Mouse (Mus musculus): ENCODE results near the gene Slc1a6. TPM values are rescaled to one million over a fixed set of nuclear protein-coding genes. Genes with fewer than 3 reads are reported as not detected.
"Not testable (repeated sequence)": the region's sequence is repeated elsewhere in the genome, so short reads cannot be mapped to it uniquely, and the experiment has no call there.

Slc1a6 gene
- polyA plus RNA-seq, 1 experiment, result not detected

GRCm38 (mm10) chr10:78765570-78765969, 14.7 kb upstream of the Slc1a6 start:
- no peaks in the 10 kb centered on the region for H3K27me3 ChIP-seq (replicated peaks)
- H3K4me3 ChIP-seq (replicated peaks), result no peak overlapping the region
- no peaks in the 10 kb centered on the region for H3K4me1 ChIP-seq
- peaks cover 5% of the 10 kb centered on the region; the same call in 1 of the 2 replicates for H3K9me3 ChIP-seq
- no peak for TF ChIP-seq FLI1 (IDR thresholded peaks at IDR 0.05; ENCODE audit: low read length)
- no peak for TF ChIP-seq GATA1 (IDR thresholded peaks at IDR 0.05; ENCODE audit: borderline replicate concordance, low read length)
- no peaks in the 10 kb centered on the region for H3K36me3 ChIP-seq (replicated peaks; ENCODE audit: low read length)

- no peak for TF ChIP-seq GATA1 (IDR thresholded peaks at IDR 0.05; ENCODE audit: borderline replicate concordance, low read length)
- no peak for TF ChIP-seq FLI1 (IDR thresholded peaks at IDR 0.05; ENCODE audit: low read length)
- H3K4me1 ChIP-seq, result peaks cover 12% of the 10 kb centered on the region
- H3K27me3 ChIP-seq (replicated peaks), result peaks cover 24% of the 10 kb centered on the region
- H3K36me3 ChIP-seq (replicated peaks; ENCODE audit: low read length), result no peaks in the 10 kb centered on the region
- no peaks in the 10 kb centered on the region; the same call in none of the 2 replicates for H3K9me3 ChIP-seq
- no peak overlapping the region for H3K4me3 ChIP-seq (replicated peaks)
Observed at GRCm38 (mm10) chr10:78775830-78776229, 4.5 kb upstream of the Slc1a6 start.

- no peaks in the 10 kb centered on the region; the same call in none of the 2 replicates for H3K9me3 ChIP-seq
- no peaks in the 10 kb centered on the region for H3K36me3 ChIP-seq (replicated peaks; ENCODE audit: low read length)
- no peak for TF ChIP-seq FLI1 (IDR thresholded peaks at IDR 0.05; ENCODE audit: low read length)
- no peak for TF ChIP-seq GATA1 (IDR thresholded peaks at IDR 0.05; ENCODE audit: borderline replicate concordance, low read length)
- H3K4me3 ChIP-seq (replicated peaks), result peak overlapping the region; percentile 91
- peaks cover 32% of the 10 kb centered on the region for H3K27me3 ChIP-seq (replicated peaks)
- H3K4me1 ChIP-seq, result peaks cover 12% of the 10 kb centered on the region
Observed at GRCm38 (mm10) chr10:78779527-78779926, 769 bp upstream of the Slc1a6 start.

GRCm38 (mm10) chr10:78787566-78788087, 7.3 kb downstream of the Slc1a6 start:
- no peaks in the 10 kb centered on the region for H3K4me1 ChIP-seq
- H3K9me3 ChIP-seq, result peaks cover 7% of the 10 kb centered on the region
- H3K4me3 ChIP-seq (replicated peaks), result no peak overlapping the region
- peaks cover 7% of the 10 kb centered on the region for H3K27me3 ChIP-seq (replicated peaks)
- no peak for TF ChIP-seq FLI1 (IDR thresholded peaks at IDR 0.05; ENCODE audit: low read length)
- TF ChIP-seq GATA1 (IDR thresholded peaks at IDR 0.05; ENCODE audit: borderline replicate concordance, low read length), result no peak
- H3K36me3 ChIP-seq (replicated peaks; ENCODE audit: low read length), result no peaks in the 10 kb centered on the region

GRCm38 (mm10) chr10:78790561-78790960, 10.3 kb downstream of the Slc1a6 start:
- Histone ChIP-seq H3K27me3 (replicated peaks) (peaks cover 7% of the 10 kb centered on the region), H3K36me3 (replicated peaks; ENCODE audit: low read length) (no peaks in the 10 kb centered on the region), H3K4me1 (no peaks in the 10 kb centered on the region), H3K9me3 (peaks cover 7% of the 10 kb centered on the region), H3K4me3 (replicated peaks) (no peak overlapping the region)
- TF ChIP-seq FLI1 (IDR thresholded peaks at IDR 0.05; ENCODE audit: low read length) (no peak), GATA1 (IDR thresholded peaks at IDR 0.05; ENCODE audit: borderline replicate concordance, low read length) (no peak)

- H3K9me3 ChIP-seq, result peaks cover 10% of the 10 kb centered on the region; the same call in 1 of the 2 replicates
- TF ChIP-seq GATA1 (IDR thresholded peaks at IDR 0.05; ENCODE audit: borderline replicate concordance, low read length) (no peak), FLI1 (IDR thresholded peaks at IDR 0.05; ENCODE audit: low read length) (no peak)
- H3K36me3 ChIP-seq (replicated peaks; ENCODE audit: low read length), result no peaks in the 10 kb centered on the region
- H3K4me1 ChIP-seq, result no peaks in the 10 kb centered on the region
- no peak overlapping the region for H3K4me3 ChIP-seq (replicated peaks)
- H3K27me3 ChIP-seq (replicated peaks), result no peaks in the 10 kb centered on the region
Observed at GRCm38 (mm10) chr10:78801449-78801848, 21.2 kb downstream of the Slc1a6 start.

- H3K9me3 ChIP-seq, result peaks cover 21% of the 10 kb centered on the region
- H3K4me1 ChIP-seq, result no peaks in the 10 kb centered on the region
- H3K36me3 ChIP-seq (replicated peaks; ENCODE audit: low read length), result no peaks in the 10 kb centered on the region
- no peaks in the 10 kb centered on the region for H3K27me3 ChIP-seq (replicated peaks)
- H3K4me3 ChIP-seq (replicated peaks), result no peak overlapping the region
- TF ChIP-seq GATA1 (IDR thresholded peaks at IDR 0.05; ENCODE audit: borderline replicate concordance, low read length) (no peak), FLI1 (IDR thresholded peaks at IDR 0.05; ENCODE audit: low read length) (no peak)
Observed at GRCm38 (mm10) chr10:78812358-78813060, 32.2 kb downstream of the Slc1a6 start.

GRCm38 (mm10) chr10:78840456-78840855, 60.2 kb downstream of the Slc1a6 start:
- not testable (repeated sequence) for H3K4me1 ChIP-seq; H3K27me3 ChIP-seq (replicated peaks); H3K9me3 ChIP-seq; H3K36me3 ChIP-seq (replicated peaks; ENCODE audit: low read length); H3K4me3 ChIP-seq (replicated peaks)

GRCm38 (mm10) chr10:78852066-78852465, 71.8 kb downstream of the Slc1a6 start, which contains the start of gene Olfr1356:
Olfr1356 (minus strand) TSS chr10:78852166.
- Histone ChIP-seq H3K4me1 (no peaks in the 10 kb centered on the region), H3K27me3 (replicated peaks) (no peaks in the 10 kb centered on the region), H3K36me3 (replicated peaks; ENCODE audit: low read length) (no peaks in the 10 kb centered on the region), H3K9me3 (0 out of 2 replicates have a peak, but pooled peaks cover 5% of the 10 kb centered on the region), H3K4me3 (replicated peaks) (no peak within 1 kb of the TSS)
- TF ChIP-seq FLI1 (IDR thresholded peaks at IDR 0.05; ENCODE audit: low read length), result no peak

Other genes starting within 250 kb of the Slc1a6 start
- 13.1 and 13.2 TPM in 2 replicates for gene Ilvbl, start 206.2 kb upstream of the Slc1a6 start, polyA plus RNA-seq (2012; ENCODE audit: insufficient read depth, low replicate concordance)
- 2.0 and 2.8 TPM in 2 replicates for gene Syde1, start 188.5 kb upstream of the Slc1a6 start, polyA plus RNA-seq (2012; ENCODE audit: insufficient read depth, low replicate concordance)
- 0.12 TPM in 1 of 2 replicates, not detected in the other for gene Olfr1357, start 162.4 kb upstream of the Slc1a6 start, polyA plus RNA-seq (2012; ENCODE audit: insufficient read depth, low replicate concordance)
- gene Casp14, start 62.2 kb upstream of the Slc1a6 start, polyA plus RNA-seq (2012; ENCODE audit: insufficient read depth, low replicate concordance), result not detected in 2 replicates
- not detected in 2 replicates for gene Ccdc105, start 27.4 kb upstream of the Slc1a6 start, polyA plus RNA-seq (2012; ENCODE audit: insufficient read depth, low replicate concordance)
- gene Olfr1356, start 71.7 kb downstream of the Slc1a6 start, polyA plus RNA-seq (2012; ENCODE audit: insufficient read depth, low replicate concordance), result not detected in 2 replicates
- not detected in 2 replicates for gene Olfr1355, start 95.0 kb downstream of the Slc1a6 start, polyA plus RNA-seq (2012; ENCODE audit: insufficient read depth, low replicate concordance)
- not detected in 2 replicates for gene Olfr1354, start 132.7 kb downstream of the Slc1a6 start, polyA plus RNA-seq (2012; ENCODE audit: insufficient read depth, low replicate concordance)
- gene Olfr8, start 170.1 kb downstream of the Slc1a6 start, polyA plus RNA-seq (2012; ENCODE audit: insufficient read depth, low replicate concordance), result not detected in 2 replicates
- gene Olfr1353, start 182.8 kb downstream of the Slc1a6 start, polyA plus RNA-seq (2012; ENCODE audit: insufficient read depth, low replicate concordance), result not detected in 2 replicates
- gene Olfr1352, start 200.6 kb downstream of the Slc1a6 start, polyA plus RNA-seq (2012; ENCODE audit: insufficient read depth, low replicate concordance), result not detected in 2 replicates
- not detected in 2 replicates for gene Olfr1351, start 232.0 kb downstream of the Slc1a6 start, polyA plus RNA-seq (2012; ENCODE audit: insufficient read depth, low replicate concordance)
- not detected in 2 replicates for gene Olfr57, start 248.2 kb downstream of the Slc1a6 start, polyA plus RNA-seq (2012; ENCODE audit: insufficient read depth, low replicate concordance)